Mouse (Mus musculus): Measurements from ENCODE around the gene Fam161a. TPM values are rescaled to one million over a fixed set of nuclear protein-coding genes. Genes with fewer than 3 reads are reported as not detected.

Gene Fam161a
- 1 to 10 TPM; 6.0 to 6.4 TPM for total RNA-seq (2023)

DNA sequence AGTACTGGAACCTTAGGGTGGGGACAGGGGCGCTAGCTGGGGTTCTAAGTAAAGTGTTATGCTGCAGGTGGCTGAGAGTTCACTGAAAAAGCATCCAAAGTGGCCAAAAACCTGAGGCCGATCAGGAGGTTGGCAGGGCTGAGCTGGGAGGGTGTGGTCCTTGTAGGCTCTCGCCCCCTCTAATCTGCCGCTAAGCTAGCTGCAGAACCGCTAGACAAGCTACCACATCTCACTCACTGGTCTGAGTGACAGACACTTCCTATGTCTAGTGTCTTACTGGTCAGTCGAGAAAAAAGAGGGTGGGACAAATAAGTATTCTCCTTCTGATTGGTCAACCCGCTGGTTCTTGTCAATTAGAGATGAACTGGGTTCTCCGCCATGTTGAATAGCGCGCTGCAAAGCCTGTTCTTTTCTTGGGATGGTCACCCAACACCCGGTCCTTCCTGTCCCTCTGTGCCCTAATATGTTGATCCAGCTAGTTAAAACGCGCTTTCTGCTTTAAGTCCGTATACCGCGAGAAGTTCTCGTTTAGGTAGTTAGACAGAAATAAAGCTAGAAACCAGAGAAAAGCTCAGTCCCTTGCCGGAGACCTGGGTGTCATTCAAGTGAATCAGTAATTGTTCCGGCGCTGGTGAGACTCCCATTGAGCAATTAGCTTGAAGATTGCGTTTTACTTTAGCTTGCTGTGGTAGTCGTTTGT lies at the start of gene Fam161a:
Gene Fam161a (plus strand): TSS at position 51 of the 700 bp plus-strand sequence.

GRCm38 (mm10) chr11:22971835-22972709 lies 35.3 kb upstream of the Fam161a start, which contains the start of gene Zrsr1:
Gene Zrsr1, plus strand, starts transcription at chr11:22972005.

GRCm38 (mm10) chr11:22981984-22982757 lies 25.2 kb upstream of the Fam161a start, which contains the start of the genes Gm28048 and Commd1:
Gene Gm28048, minus strand, starts transcription at chr11:22982090.
Gene Commd1, minus strand, starts transcription at chr11:22982382.

DNA sequence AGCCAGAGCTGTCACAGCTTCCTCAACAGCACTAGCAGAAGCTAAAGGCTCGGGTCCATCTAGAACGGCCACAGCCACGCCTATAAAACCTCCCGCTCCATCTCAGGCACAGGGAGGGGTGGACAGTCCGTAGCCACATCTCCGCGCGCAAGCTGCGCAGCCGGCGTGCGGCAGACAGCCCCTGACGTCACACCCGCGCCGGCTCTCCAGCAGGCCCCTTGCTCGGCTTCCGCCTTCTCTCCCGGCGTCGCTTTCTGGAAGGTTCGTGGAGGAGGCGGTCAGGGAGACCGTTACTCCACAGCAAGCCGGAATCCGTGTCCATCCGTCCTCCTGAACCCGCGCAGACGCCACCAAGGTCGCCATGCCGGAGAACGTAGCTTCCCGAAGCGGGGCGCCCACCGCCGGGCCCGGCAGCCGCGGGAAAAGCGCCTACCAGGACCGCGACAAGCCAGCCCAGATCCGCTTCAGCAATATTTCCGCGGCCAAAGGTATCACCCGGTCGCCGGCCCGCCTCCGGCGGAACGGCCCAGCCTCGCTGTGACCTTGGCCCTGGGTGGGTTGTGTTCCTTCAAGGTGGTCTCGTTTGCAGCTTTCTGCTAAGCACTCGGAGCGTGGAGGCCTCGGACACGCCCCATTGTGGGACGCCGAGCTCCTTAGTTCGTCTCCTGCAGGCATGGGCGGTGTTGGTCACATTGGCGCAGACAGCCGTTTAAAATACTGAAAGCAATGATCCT lies 16.8 kb upstream of the Fam161a start, which contains the start of gene Cct4:
Gene Cct4 (plus strand): TSS at position 127 of the 734 bp plus-strand sequence.

Other genes with a start within 250 kb of the Fam161a start
- gene B3gnt2, start 146.6 kb upstream of the Fam161a start, total RNA-seq (2023): 10 to 100 TPM; 13.4 to 19.4 TPM
- gene Zrsr1, start 35.5 kb upstream of the Fam161a start, total RNA-seq (2023): 10 to 100 TPM; 10.7 to 11.9 TPM
- 10 to 100 TPM in 1 of 2 experiments, 1 to 10 TPM in 1; 4.3 to 12.2 TPM for gene Gm28048, start 25.4 kb upstream of the Fam161a start, total RNA-seq (2023)
- 10 to 100 TPM; 41.8 to 52.1 TPM for gene Commd1, start 25.1 kb upstream of the Fam161a start, total RNA-seq (2023)
- 100 to 1,000 TPM; 137 to 154 TPM for gene Cct4, start 17.0 kb upstream of the Fam161a start, total RNA-seq (2023)
- gene Xpo1, start 248.5 kb downstream of the Fam161a start, total RNA-seq (2023): 10 to 100 TPM; 61.2 to 62.8 TPM

Measured in monocyte, adult 59 days (primary cell).